In the genomic region with DNA sequence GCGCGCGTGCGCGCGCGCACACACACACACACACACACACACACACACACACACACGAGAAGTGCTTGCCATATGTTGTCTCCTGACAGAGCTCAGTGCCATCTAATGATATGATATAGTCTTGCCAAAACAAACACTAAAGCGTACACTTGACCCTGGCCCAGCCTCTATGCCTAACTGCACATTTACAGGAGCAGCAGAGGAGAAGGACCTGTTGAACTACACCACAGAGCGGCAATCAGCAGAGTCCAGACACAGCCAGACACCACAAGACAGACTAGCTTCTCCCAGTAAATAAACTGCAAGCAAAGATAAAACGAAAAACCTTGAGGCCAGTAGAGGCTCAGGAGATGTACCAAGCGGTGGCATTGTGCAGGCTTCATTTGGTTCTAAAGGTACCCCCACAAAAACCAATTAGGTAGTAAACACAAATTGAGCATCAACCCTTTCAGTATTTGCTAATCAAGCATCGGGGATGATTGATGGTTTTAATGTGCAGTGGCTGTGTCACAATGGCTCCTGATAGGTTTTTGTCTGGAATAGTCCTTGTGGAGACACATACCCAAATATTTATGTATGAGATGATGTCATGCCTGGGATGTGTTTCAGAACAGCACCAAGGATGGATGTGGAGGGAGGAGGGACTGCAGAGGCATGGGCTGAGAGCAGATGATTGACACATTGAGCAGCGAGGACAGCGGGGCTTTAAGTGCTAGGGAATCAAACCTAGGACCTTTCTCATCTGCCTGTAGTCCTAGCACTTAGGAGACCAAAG, we compare ENCODE assay signal across 8 mouse cellular contexts.
DNase-seq lines count a peak whose midpoint lies in the region; ATAC-seq and TF ChIP-seq lines count a peak whose summit lies in the region.

No protein-coding gene starts in this region.

- peak; percentile 45 for TF ChIP-seq CTCF in liver, postnatal 0 days (IDR thresholded peaks at IDR 0.05; ENCODE audit: low read depth)

- no peak overlapping the region for H3K9ac ChIP-seq in forebrain, embryonic 13.5 days
- H3K9ac ChIP-seq in liver, postnatal 0 days (replicated peaks), result no peak overlapping the region

- H3K36me3 ChIP-seq in forebrain, embryonic 13.5 days (ENCODE audit: poor library complexity, severe bottlenecking), result no peaks in the 10 kb centered on the region
- no peaks in the 10 kb centered on the region for H3K36me3 ChIP-seq in liver, postnatal 0 days (replicated peaks; ENCODE audit: insufficient read depth, low read length)

- no peaks in the 10 kb centered on the region for H3K27me3 ChIP-seq in forebrain, embryonic 13.5 days
- no peaks in the 10 kb centered on the region for H3K27me3 ChIP-seq in liver, postnatal 0 days (ENCODE audit: insufficient read depth, low read length)

- H3K4me3 ChIP-seq in forebrain, embryonic 13.5 days, result no peak overlapping the region
- no peak overlapping the region for H3K4me3 ChIP-seq in liver, postnatal 0 days (ENCODE audit: low read depth, low read length)

- no peak overlapping the region for H3K4me2 ChIP-seq in forebrain, embryonic 13.5 days
- no peak overlapping the region for H3K4me2 ChIP-seq in liver, postnatal 0 days (ENCODE audit: low read depth, low read length)

- DNase-seq in embryo, embryonic 11 days, result peak; percentile 56
- DNase-seq in embryo, embryonic 10 days (ENCODE audit: low spot score), result no peak
- peak; percentile 62 for DNase-seq in 3134 (ENCODE audit: extremely low read depth, insufficient read length, low spot score)
- peak; percentile 34 for DNase-seq in liver, postnatal 0 days
- DNase-seq in gastrocnemius, adult 18-20 months (ENCODE audit: low spot score), result no peak
- no peak for DNase-seq in ovary, postnatal 36 days (ENCODE audit: low spot score)
- DNase-seq in cerebellum, postnatal 10 days, result no peak

- no peaks in the 10 kb centered on the region for H3K9me3 ChIP-seq in forebrain, embryonic 13.5 days (replicated peaks)
- no peaks in the 10 kb centered on the region for H3K9me3 ChIP-seq in liver, postnatal 0 days (ENCODE audit: low read length)

- peaks cover 19% of the 10 kb centered on the region for H3K4me1 ChIP-seq in forebrain, embryonic 13.5 days
- H3K4me1 ChIP-seq in liver, postnatal 0 days (ENCODE audit: insufficient read depth), result peaks cover 11% of the 10 kb centered on the region

- TF ChIP-seq EP300 in liver, postnatal 0 days (IDR thresholded peaks at IDR 0.05; ENCODE audit: low read depth), result peak; percentile 79

- WGBS in forebrain, embryonic 13.5 days, result 73% methylated on average over 15 of the region's 15 CpGs
- 53% methylated on average over 15 of the region's 15 CpGs for WGBS in liver, postnatal 0 days (ENCODE audit: insufficient replicate concordance)

- ATAC-seq in forebrain, embryonic 13.5 days, result peak; percentile 76
- ATAC-seq in liver, postnatal 0 days, result peak; percentile 88

- H3K27ac ChIP-seq in forebrain, embryonic 13.5 days, result 0 out of 2 replicates have a peak overlapping the region, but pooled peaks have one; percentile 5
- H3K27ac ChIP-seq in liver, postnatal 0 days (ENCODE audit: low read depth), result 0 out of 2 replicates have a peak overlapping the region, but pooled peaks have one; percentile 30

Comparison
In these comparisons a context has a peak if more than half of its experiments do, and no peak if none do; other contexts are left out.
1. DNase-seq: peak in embryo, embryonic 11 days (single experiment), 3134 (single experiment) and liver, postnatal 0 days (single experiment); none in embryo, embryonic 10 days (single experiment), gastrocnemius, adult 18-20 months (single experiment), ovary, postnatal 36 days (single experiment) and cerebellum, postnatal 10 days (0 of 2).